Mouse (Mus musculus): Measurements from ENCODE around the gene 1700029J07Rik. TPM values are rescaled to one million over a fixed set of nuclear protein-coding genes. Genes with fewer than 3 reads are reported as not detected.

The 1700029J07Rik gene
- total RNA-seq, 2 experiments from 2014 or later: 0.41 TPM; not detected in 1

DNA sequence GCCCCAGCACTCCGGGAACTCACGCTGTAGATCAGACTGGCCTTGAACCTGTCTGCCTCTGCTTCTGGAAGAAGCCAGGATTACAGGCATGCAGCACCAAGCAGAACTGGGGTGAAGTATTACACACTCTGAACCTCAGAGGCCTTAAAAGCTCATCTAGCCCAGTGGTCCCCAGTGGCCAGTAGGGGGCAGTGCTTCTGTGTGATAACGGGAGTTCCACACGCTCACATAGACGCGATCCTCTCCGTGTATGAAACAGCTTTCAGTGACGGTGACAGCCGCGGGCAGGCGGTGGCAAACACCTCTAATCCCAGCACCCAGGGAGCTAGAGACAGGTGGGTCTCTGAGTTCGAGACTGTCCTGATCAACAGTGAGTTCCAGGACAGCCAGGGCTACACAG, 4.2 kb downstream of the 1700029J07Rik start:
- ATAC-seq (replicated peaks; ENCODE audit: poor library complexity, severe bottlenecking): no peak

DNA sequence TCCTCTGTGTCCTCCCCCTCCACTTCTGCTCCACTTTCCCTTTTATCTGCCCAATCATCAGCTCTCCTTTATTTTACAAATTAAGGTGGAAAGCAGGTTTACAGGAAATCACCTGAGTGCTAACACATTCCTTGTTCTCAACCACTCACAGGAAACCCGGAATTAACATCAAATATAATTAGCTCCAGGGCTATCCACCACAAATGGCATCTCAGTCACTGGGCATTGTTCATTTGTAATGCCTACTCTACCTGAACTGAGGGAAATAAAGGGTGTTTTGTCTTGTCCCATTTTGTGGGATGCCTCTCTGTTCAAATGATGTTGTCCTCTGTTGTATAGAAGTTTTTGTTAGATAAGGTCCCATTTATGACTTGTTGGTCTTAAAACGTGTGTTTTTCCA, 24.4 kb downstream of the 1700029J07Rik start:
- no peak for ATAC-seq (replicated peaks; ENCODE audit: poor library complexity, severe bottlenecking)

DNA sequence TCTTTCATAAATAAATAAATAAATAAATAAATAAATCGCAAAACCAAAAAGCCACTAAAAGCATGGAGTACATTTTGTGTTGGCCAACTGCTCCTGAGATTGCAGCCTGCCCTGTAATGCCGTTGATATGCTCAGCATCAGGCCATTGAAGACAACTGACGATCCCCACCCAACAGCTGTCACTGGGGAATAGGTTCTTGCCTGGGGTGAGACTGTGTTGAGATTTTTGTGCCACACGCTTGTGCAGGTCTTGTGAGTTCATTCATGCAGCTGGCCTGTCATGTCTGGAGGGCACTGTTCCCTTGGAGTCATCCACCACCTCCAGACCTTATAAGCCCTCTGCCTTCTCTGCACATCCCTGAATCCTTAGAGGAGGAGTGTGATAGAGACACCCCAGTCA, 28.8 kb downstream of the 1700029J07Rik start:
- ATAC-seq (replicated peaks; ENCODE audit: poor library complexity, severe bottlenecking): no peak

DNA sequence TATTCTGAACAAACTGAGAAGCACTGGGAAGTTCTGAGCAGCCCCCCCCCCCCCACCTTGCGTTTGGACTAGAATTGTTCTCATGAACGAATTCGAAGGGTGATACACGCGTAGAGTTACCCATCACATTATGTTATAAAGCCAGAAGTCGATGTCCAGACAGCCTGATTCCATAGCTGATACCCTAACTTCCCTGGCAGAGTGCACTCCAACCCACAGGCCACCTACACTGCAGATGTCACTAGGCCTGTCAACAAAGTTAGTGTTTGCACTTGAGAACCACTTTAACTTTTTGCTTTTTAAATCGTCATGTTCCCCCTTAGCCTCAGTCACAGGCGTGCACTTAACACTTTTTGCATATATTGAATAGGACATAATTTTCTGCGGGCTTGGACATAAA, 38.1 kb downstream of the 1700029J07Rik start:
- ATAC-seq (replicated peaks; ENCODE audit: poor library complexity, severe bottlenecking): no peak

DNA sequence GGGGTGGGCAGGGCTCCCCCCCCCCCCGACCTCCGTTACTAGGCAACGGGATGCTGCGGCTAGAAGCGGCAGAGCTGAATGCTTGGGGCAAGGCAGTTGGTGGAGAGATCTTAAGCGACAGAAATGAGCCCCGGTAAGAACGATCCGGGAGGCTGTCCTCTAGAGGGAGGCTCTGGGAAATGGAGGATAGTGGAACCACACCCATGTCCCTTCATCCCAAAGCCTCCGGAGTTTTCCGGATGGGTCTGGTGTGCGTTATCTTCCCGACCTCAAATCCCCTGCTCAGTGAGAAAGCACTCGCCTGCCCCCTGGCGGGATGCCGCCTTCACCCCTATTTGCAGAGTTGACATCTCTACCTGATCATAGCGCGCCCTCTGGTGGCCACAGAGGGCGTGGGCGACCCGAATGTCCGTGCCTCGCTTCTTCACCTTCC, 40.5 kb downstream of the 1700029J07Rik start, which contains the start of gene Ccdc110:
TSS of gene Ccdc110 (plus strand) at position 38 of the 433 bp plus-strand sequence.
- peak; percentile 100 for ATAC-seq (replicated peaks; ENCODE audit: poor library complexity, severe bottlenecking)

DNA sequence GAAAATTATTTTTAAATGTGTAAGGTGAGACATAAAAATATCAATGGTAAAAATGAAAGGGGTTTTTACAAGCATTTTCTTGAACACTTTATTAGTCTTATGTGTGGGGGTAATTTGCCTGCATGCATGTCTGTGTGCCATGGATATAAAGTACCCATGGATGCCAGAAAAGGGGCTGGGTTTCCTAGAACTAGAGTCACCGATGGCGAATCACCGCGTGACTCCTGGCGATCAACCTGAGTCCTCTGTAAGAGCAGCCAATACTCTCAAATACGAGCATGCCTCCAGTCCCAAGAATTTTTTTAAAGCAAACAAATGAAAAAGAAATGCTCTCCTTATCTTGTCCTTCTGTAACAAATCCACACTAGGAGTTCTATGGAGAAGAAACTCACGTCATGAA, 52.9 kb downstream of the 1700029J07Rik start:
- no peak for ATAC-seq (replicated peaks; ENCODE audit: poor library complexity, severe bottlenecking)

DNA sequence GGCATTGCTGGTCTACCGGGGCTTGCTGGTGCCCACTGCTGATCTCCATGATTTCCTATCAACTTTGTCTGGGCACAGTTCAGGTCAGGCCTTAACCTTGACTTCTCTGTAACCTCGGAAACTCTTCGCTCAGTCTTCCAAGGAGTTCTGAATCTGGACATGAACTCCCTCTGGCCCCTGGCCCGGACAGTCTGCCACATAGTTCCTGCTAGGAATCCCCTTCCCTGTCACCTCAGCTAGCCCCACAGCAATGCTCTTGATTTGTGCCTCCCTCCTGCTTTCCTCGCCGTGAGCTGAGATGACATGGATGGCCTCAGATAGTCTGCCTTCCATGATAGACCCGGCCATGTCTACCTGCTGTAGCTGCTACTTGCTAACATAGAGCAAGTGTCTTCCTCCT, 54.7 kb downstream of the 1700029J07Rik start:
- no peak for ATAC-seq (replicated peaks; ENCODE audit: poor library complexity, severe bottlenecking)

DNA sequence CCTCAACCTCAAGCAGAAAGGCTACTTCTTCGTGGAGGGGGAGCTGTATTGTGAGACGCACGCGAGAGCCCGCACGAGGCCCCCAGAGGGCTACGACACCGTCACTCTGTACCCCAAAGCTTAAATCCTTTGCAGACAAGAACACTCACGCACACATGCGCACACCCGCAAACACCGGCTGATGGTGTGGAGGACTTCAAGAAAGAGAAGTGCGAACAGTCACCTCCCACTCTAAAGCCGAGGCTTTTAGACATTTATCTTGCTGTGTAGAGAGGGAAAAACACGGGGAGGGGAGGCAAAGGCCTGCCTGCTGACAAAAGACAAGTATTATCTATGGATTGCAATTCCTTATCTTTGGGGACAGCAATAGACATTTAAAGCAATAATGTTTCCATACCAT, 56.2 kb downstream of the 1700029J07Rik start:
- ATAC-seq (replicated peaks; ENCODE audit: poor library complexity, severe bottlenecking): no peak

DNA sequence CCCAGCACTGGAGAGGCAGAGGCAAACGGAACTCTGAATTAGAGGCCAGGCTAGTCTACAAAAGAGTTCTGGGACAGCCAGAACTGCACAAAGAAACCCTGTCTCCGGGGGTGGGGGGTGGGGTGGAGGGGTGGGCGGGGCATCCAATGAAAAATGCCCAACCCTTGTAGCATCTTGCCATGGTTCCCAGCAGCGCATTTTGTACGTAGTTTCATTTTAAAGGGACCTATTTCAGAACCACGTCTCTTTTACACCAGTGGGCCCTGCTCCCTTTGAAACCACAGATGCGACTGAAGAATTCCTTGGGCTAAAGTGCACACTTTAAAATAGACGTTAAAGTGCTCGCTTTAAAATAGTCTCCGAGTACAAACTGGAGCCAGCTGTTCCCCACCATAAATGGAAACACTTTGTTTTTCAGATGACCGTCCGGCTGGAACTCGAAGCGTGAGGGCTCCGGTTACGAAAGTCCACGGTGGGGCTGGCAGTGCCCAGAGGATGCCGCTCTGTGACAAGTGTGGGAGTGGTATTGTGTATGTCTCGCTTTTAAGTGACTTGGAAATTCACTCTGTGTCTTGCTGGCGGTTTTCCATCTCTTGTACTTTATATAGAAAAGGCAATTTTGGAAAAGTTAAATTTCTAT, 57.9 kb downstream of the 1700029J07Rik start:
- no peak for ATAC-seq (replicated peaks; ENCODE audit: poor library complexity, severe bottlenecking)

DNA sequence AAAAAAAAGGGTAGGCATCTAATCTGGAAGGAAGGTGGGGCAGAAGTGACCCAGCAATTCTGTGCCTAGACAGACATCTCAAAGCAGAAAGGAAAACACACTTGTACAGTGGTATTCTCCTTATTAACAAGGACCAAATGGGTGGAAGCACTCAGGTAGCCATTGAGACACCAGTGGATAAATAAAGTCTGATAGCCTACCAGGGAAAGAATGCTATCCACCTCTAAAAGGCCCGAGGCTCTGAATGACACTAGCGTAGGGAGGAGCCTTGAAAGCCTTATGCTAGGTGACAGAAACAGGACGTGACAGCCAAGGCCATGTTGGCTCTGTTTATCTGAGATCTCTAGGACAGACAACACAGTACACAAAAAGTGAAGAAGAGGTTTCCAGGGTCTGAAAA, 58.6 kb downstream of the 1700029J07Rik start:
- no peak for ATAC-seq (replicated peaks; ENCODE audit: poor library complexity, severe bottlenecking)

DNA sequence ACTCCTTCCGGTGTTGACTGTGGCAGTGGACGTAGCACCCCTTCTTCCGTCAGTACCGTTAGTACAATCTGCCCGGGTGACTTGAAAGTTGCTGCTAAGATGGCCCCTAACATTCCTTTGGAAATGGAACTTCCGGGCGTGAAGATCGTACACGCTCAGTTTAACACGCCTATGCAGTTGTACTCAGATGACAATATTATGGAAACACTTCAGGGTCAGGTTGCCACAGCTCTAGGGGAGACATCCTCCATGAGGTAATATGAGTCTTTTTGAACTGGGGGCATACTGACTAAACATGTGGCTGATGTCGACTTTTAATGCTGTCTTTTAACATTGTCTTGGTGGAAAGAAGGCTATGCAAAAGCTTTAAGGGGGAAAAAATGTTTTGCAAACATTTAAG, 61.3 kb downstream of the 1700029J07Rik start:
- no peak for ATAC-seq (replicated peaks; ENCODE audit: poor library complexity, severe bottlenecking)

DNA sequence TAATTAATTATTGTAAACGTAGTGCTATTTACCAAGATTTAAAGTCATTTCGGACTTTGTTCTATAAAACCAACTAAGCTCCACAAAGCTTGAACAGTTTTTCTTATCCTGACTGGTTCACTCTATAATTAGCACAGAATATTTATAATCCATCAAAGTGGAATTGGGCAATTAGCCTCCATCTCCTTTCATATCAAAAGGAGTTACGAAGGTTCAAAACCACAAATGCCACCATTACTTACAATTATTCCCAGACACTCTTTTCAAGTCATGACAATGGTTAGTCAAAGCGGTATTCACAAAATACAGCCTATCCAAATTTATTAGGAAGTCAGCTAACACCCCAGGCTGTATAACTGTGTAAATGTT, 68.8 kb downstream of the 1700029J07Rik start:
- no peak for ATAC-seq (replicated peaks; ENCODE audit: poor library complexity, severe bottlenecking)

DNA sequence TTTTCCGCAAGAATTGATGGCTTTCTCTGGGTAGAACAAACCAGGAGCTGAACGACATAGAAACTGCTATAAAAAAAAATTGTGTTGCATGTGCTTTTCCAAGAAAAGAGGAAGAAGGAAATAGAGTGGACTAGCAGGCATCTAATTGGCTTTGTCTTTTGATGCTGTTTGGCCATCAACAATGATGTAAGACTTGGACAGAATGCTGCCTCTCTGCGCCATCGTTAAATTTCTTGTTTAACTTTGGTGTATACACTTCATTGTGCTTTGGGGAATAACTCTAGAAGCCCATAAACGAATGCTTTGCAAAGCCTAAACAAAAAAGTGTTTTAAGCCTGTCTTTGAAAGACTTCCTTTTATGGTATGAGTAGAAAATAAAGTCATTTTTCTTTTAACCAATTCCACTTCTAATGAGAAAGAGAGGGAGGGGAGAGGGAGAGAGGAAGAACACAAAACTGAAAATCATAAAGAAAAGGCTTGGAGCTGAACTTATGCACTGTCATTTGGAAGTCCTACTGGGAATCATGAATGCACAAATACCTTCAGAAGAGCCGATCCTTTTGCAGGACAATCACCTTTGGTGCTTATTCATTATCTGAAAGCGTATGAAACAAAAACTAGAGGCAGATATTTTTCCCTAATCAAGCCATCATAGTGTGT, 69.3 kb downstream of the 1700029J07Rik start:
- ATAC-seq (replicated peaks; ENCODE audit: poor library complexity, severe bottlenecking): no peak

DNA sequence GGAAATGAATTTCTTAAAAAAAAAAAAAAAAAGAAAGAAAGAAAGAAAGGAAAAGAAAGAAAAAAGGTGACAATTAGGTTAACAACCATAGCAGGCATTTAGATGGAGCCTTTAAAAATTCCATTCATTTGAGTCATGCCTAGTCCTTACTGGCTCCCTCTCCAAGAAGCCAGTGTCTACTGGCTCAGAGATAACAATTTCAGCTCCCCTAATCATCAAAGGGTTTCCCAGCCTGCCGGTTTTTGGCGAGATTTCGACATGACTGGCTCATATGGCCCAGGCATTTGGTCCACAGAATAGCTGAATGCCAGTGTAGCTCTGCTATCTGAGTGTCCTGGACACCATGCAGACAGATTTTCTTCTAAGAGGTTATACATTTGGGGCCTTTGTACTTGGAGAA, 71.4 kb downstream of the 1700029J07Rik start:
- no peak for ATAC-seq (replicated peaks; ENCODE audit: poor library complexity, severe bottlenecking)

Other genes with a start within 250 kb of the 1700029J07Rik start
- gene Pdlim3, start 89.8 kb downstream of the 1700029J07Rik start, total RNA-seq (2014; fragmentation: Nextera tagmentation): not detected in 2 replicates
- not detected in 2 replicates for gene Pdlim3, start 89.8 kb downstream of the 1700029J07Rik start, total RNA-seq (2017)
- not detected in 2 replicates for gene Ccdc110, start 40.6 kb downstream of the 1700029J07Rik start, total RNA-seq (2014; fragmentation: Nextera tagmentation)
- not detected in 2 replicates for gene Ccdc110, start 40.6 kb downstream of the 1700029J07Rik start, total RNA-seq (2017)
- gene Ufsp2, start 276 bp upstream of the 1700029J07Rik start, total RNA-seq (2014; fragmentation: Nextera tagmentation): 69.1 and 91.9 TPM in 2 replicates
- gene Ufsp2, start 276 bp upstream of the 1700029J07Rik start, total RNA-seq (2017): 155 and 222 TPM in 2 replicates
- not detected in 2 replicates for gene Lrp2bp, start 24.1 kb upstream of the 1700029J07Rik start, total RNA-seq (2014; fragmentation: Nextera tagmentation)
- not detected in 2 replicates for gene Lrp2bp, start 24.1 kb upstream of the 1700029J07Rik start, total RNA-seq (2017)
- gene Ankrd37, start 30.5 kb upstream of the 1700029J07Rik start, total RNA-seq (2014; fragmentation: Nextera tagmentation): not detected in 2 replicates
- gene Ankrd37, start 30.5 kb upstream of the 1700029J07Rik start, total RNA-seq (2017): not detected in 2 replicates
- gene Cfap97, start 176.5 kb upstream of the 1700029J07Rik start, total RNA-seq (2014; fragmentation: Nextera tagmentation): 22.7 and 29.9 TPM in 2 replicates
- gene Cfap97, start 176.5 kb upstream of the 1700029J07Rik start, total RNA-seq (2017): 24.9 and 29.0 TPM in 2 replicates
- gene Snx25, start 176.9 kb upstream of the 1700029J07Rik start, total RNA-seq (2014; fragmentation: Nextera tagmentation): 6.6 and 18.2 TPM in 2 replicates
- 12.0 and 14.0 TPM in 2 replicates for gene Snx25, start 176.9 kb upstream of the 1700029J07Rik start, total RNA-seq (2017)
- gene Slc25a4, start 236.0 kb upstream of the 1700029J07Rik start, total RNA-seq (2014; fragmentation: Nextera tagmentation): 71.7 and 105 TPM in 2 replicates
- 169 and 178 TPM in 2 replicates for gene Slc25a4, start 236.0 kb upstream of the 1700029J07Rik start, total RNA-seq (2017)

Data from granulocyte monocyte progenitor cell, adult 5-6 weeks (primary cell).